ENCODE assay signal across 14 mouse cellular contexts in the genomic region with DNA sequence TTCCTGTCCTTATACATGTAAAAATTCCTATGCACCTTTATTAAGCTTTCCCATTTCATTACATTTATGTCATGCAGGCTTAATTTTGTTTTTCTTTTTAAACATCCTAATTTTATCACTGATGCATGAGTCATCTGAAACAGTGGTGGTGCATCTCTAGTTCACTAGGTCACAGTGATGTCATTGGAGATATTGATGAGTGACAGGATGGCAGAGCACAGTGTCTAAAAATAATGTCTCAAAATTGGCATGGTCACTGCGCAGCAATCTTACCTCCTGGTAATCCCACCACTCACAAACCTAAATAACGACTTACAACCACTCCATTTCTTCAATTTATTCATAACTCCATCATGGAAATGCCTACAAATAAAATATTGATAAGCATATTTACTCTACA.
"Had no signal": no experiment of that assay in that cellular context is flagged by ENCODE, and none has a peak within 500 bp of the region (broad histone marks: within the 10 kb centered on the region; RNA-seq: fewer than 3 reads in every experiment).

No protein-coding gene starts in this region.

- DNase-seq: lung, adult 18-20 months; lung, embryonic 14.5 days; lung, postnatal 10 days; lung, postnatal 4 days; right cerebral cortex, postnatal 14 days; thymus, adult 2 months; thymus, postnatal 25 days; thymus, postnatal 4 days had no signal

- H3K9me3 ChIP-seq: liver, embryonic 12.5 days; midbrain, embryonic 10.5 days; neural tube, embryonic 12.5 days; stomach, embryonic 15.5 days had no signal

- H3K9ac ChIP-seq: liver, embryonic 12.5 days; liver, embryonic 14.5 days; lung, embryonic 14.5 days; neural tube, embryonic 12.5 days; stomach, embryonic 15.5 days had no signal

- ATAC-seq: liver, embryonic 12.5 days had no signal

- H3K27ac ChIP-seq: liver, embryonic 12.5 days; liver, embryonic 14.5 days; midbrain, embryonic 10.5 days; neural tube, embryonic 12.5 days; stomach, embryonic 15.5 days; stomach, postnatal 0 days had no signal

- H3K27me3 ChIP-seq: liver, embryonic 12.5 days; neural tube, embryonic 12.5 days; stomach, embryonic 15.5 days had no signal

- H3K4me3 ChIP-seq: liver, embryonic 12.5 days; midbrain, embryonic 10.5 days; neural tube, embryonic 12.5 days; stomach, embryonic 15.5 days had no signal

- H3K36me3 ChIP-seq: liver, embryonic 12.5 days; midbrain, embryonic 10.5 days; neural tube, embryonic 12.5 days; stomach, embryonic 15.5 days had no signal

- H3K4me2 ChIP-seq: liver, embryonic 12.5 days; lung, embryonic 14.5 days; neural tube, embryonic 12.5 days; stomach, embryonic 15.5 days had no signal

- H3K4me1 ChIP-seq: liver, embryonic 12.5 days; neural tube, embryonic 12.5 days; stomach, embryonic 15.5 days had no signal
